Mouse (Mus musculus): ENCODE results near the gene Map4k5. TPM values are rescaled to one million over a fixed set of nuclear protein-coding genes. Genes with fewer than 3 reads are reported as not detected.

Gene Map4k5
- total RNA-seq (2023): 10 to 100 TPM; 57.6 to 63.0 TPM

GRCm38 (mm10) chr12:69892371-69893251 is at the start of gene Map4k5, which contains the start of gene Atl1:
Map4k5 (minus strand) TSS chr12:69893200.
Atl1 (plus strand) TSS chr12:69892614.

GRCm38 (mm10) chr12:69790530-69791505 is 102.2 kb downstream of the Map4k5 start, which contains the start of gene Cdkl1:
Cdkl1 (minus strand) TSS chr12:69791267.

Other genes with a start within 250 kb of the Map4k5 start
- gene Sos2, start 211.3 kb downstream of the Map4k5 start, total RNA-seq (2023): 10 to 100 TPM; 30.3 to 31.7 TPM
- gene L2hgdh, start 168.3 kb downstream of the Map4k5 start, total RNA-seq (2023): 10 to 100 TPM in 1 of 2 experiments, 1 to 10 TPM in 1; 9.8 to 10.6 TPM
- 10 to 100 TPM in 1 of 2 experiments, 1 to 10 TPM in 1; 9.8 to 12.5 TPM for gene Atp5s, start 168.2 kb downstream of the Map4k5 start, total RNA-seq (2023)
- 10 to 100 TPM; 14.1 to 15.1 TPM for gene Cdkl1, start 101.9 kb downstream of the Map4k5 start, total RNA-seq (2023)
- gene Atl1, start 586 bp downstream of the Map4k5 start, total RNA-seq (2023): 1 to 10 TPM; 2.0 to 6.2 TPM
- gene Sav1, start 93.8 kb upstream of the Map4k5 start, total RNA-seq (2023): 10 to 100 TPM; 50.7 to 57.4 TPM
- gene Nin, start 220.5 kb upstream of the Map4k5 start, total RNA-seq (2023): 10 to 100 TPM; 86.0 to 87.5 TPM

All from B cell, adult 67 days (primary cell).